Mouse (Mus musculus) spleen, adult 2 months (tissue): ENCODE results near the gene Gm20388. TPM values are rescaled to one million over a fixed set of nuclear protein-coding genes. Genes with fewer than 3 reads are reported as not detected.

ENCODE experiments used
- DNase-seq, 2 experiments: peaks; one replicate each; pipeline versions ENCODE4 v3.0.0 to v3.0.0-alpha.2; 2012 to 2021; ENCODE audit warnings: low spot score in 2 of 2, low read depth in 1 of 2
- H3K27ac ChIP-seq: fragments of 200-500 bp; 2 replicates; pipeline ENCODE4 v1.5.1; 2012; ENCODE audit warnings: low read length, inconsistent platforms; ENCODE audit not compliant: insufficient read depth
- H3K27me3 ChIP-seq: fragments of 200-500 bp; 2 replicates; pipeline ENCODE4 v1.6.1; 2012; ENCODE audit warnings: mild to moderate bottlenecking, moderate library complexity, low read length, inconsistent platforms; ENCODE audit not compliant: control insufficient read depth, insufficient read depth
- H3K36me3 ChIP-seq: fragments of 200-500 bp; 2 replicates; pipeline ENCODE4 v1.6.1; 2012; ENCODE audit warnings: mild to moderate bottlenecking, low read length, inconsistent platforms; ENCODE audit not compliant: control insufficient read depth, insufficient read depth
- H3K4me1 ChIP-seq: fragments of 200-500 bp; 2 replicates; pipeline ENCODE4 v1.6.1; 2011; ENCODE audit warnings: inconsistent platforms; ENCODE audit not compliant: control insufficient read depth, insufficient read depth, insufficient read length
- H3K4me3 ChIP-seq: fragments of 200-500 bp; 2 replicates; pipeline ENCODE4 v1.5.1; 2011; ENCODE audit warnings: mild to moderate bottlenecking, inconsistent platforms; ENCODE audit not compliant: insufficient read depth, insufficient read length; ENCODE audit errors: extremely low read depth
- CTCF ChIP-seq: fragments of 200-500 bp; IDR thresholded peaks from 2 replicates; pipeline ENCODE4 v1.5.1; 2011; ENCODE audit warnings: mild to moderate bottlenecking, inconsistent platforms; ENCODE audit not compliant: insufficient read depth, insufficient read length, insufficient replicate concordance; ENCODE audit errors: extremely low read depth
- POLR2A ChIP-seq: fragments of 200-500 bp; IDR thresholded peaks from 2 replicates; pipeline ENCODE4 v1.6.1; 2011; ENCODE audit warnings: low read depth, low read length, inconsistent platforms
- WGBS: fragments of 180-500 bp; shearing (Covaris S2); methylation state at CpG from one replicate; pipeline ENCODE4 v1.1.7; 2018; 5-methylcytosine and 5-hydroxymethylcytosine counted together
- polyA plus RNA-seq: library from polyadenylated mRNA; depleted of rRNA; stranded (reverse); fragments of >200 nt; gene quantifications from 2 replicates; pipeline ENCODE4 v1.2.3, GENCODE M21; 2012

Gene Gm20388
- polyA plus RNA-seq, 1 experiment = 26.1 TPM

DNA sequence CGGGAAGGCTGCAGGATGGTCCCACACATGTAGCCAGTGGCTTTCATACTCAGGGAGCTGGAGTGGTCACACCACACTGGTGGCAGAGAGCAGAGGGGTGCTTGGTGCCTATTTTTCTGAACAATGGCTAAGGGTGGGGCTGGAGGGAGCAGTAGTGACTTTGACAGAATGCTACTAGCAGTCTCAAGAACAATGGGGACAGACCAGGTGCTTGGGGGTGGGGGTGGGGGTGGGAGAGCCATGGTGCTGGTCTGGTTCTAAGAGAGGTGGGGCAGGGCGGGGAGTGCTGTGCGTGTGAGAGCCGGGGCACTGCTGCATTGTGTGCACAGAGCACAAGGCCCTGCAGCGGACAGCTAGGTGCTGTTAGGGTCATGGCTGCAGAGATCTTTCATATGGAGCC is 1971.3 kb downstream of the Gm20388 start:
- 96% methylated on average over 5 of the region's 5 CpGs for WGBS
- TF ChIP-seq POLR2A = no peak
- no peak for TF ChIP-seq CTCF
- H3K27ac ChIP-seq = no peak overlapping the region
- peaks cover 35% of the 10 kb centered on the region for H3K36me3 ChIP-seq
- H3K4me3 ChIP-seq = no peak overlapping the region
- H3K27me3 ChIP-seq = no peaks in the 10 kb centered on the region
- no peaks in the 10 kb centered on the region for H3K4me1 ChIP-seq
- DNase-seq = no peak

DNA sequence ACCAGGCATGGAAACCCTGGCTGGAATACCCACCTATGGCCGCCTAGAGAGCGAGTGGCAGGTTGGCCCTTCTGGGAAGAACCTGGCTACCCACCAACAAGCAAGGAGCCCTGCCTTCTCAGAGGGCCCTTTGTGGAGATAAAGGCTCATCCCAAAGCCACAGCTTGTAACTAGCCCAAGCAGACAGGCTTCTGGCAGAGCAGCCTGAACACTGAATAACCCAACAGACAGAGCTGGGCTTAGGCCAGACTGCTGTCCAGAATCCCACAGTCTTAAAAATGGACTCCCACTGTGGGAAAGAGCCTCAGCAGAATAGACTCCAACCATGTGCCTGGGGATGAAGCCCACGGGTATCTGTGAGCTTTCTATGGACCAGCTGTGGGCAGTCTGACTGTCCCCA is 1973.5 kb downstream of the Gm20388 start:
- Histone ChIP-seq H3K4me1 (no peaks in the 10 kb centered on the region), H3K36me3 (peaks cover 46% of the 10 kb centered on the region), H3K27ac (no peak overlapping the region), H3K4me3 (no peak overlapping the region), H3K27me3 (no peaks in the 10 kb centered on the region)
- no peak for DNase-seq
- 90% methylated on average over 3 of the region's 3 CpGs for WGBS
- no peak for TF ChIP-seq CTCF
- no peak for TF ChIP-seq POLR2A

DNA sequence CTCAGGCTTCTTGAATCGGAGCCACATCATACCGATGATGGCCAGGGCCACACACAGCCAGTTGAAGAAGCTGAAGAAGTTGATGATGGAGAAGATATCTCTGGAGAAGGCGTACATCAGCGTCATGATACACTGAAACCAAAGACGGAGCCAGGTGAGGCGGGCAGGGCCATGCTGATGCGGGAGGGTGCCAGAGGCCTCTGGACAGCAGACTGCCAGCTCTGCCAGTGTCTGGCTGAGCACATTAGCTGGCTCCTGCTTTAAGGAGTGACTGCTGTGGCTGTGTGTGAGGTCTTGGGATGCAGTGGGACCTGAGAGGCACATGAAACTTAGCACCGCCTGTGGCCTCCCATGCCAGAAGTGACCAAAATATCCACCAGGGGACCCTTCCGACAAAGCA is 1974.4 kb downstream of the Gm20388 start:
- TF ChIP-seq CTCF = no peak
- TF ChIP-seq POLR2A = no peak
- no peak overlapping the region for H3K4me3 ChIP-seq
- no peak overlapping the region for H3K27ac ChIP-seq
- DNase-seq = no peak
- 97% methylated on average over 9 of the region's 9 CpGs for WGBS
- H3K4me1 ChIP-seq = no peaks in the 10 kb centered on the region
- no peaks in the 10 kb centered on the region for H3K27me3 ChIP-seq
- H3K36me3 ChIP-seq = peaks cover 46% of the 10 kb centered on the region

DNA sequence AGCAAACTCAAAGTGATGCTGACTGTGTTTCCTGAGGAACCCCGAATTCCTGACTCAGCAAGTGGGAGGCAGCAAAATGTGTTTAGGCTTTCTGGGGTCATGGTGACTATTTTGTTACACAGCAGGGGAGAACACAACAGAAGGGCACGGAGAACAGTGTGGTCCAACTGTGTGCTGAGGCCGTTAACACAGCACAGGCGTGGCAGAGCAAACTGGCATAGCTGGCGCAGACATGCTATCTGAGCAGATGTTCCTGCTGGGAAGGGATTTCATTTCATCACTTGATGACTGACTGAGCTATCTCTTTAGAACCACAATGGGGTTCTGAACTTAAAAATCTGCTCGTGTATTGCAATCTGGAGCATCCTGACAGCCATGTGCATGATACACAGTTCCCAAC is 1974.8 kb downstream of the Gm20388 start:
- Histone ChIP-seq H3K36me3 (peaks cover 46% of the 10 kb centered on the region), H3K27me3 (no peaks in the 10 kb centered on the region), H3K4me3 (no peak overlapping the region), H3K4me1 (no peaks in the 10 kb centered on the region), H3K27ac (no peak overlapping the region)
- WGBS = 90% methylated on average over 6 of the region's 6 CpGs
- no peak for DNase-seq
- TF ChIP-seq CTCF = no peak
- no peak for TF ChIP-seq POLR2A

- WGBS = 87% methylated on average over 1 of the region's 1 CpGs
- Histone ChIP-seq H3K4me3 (no peak overlapping the region), H3K4me1 (no peaks in the 10 kb centered on the region), H3K27me3 (no peaks in the 10 kb centered on the region), H3K36me3 (peaks cover 41% of the 10 kb centered on the region), H3K27ac (no peak overlapping the region)
- DNase-seq = no peak
- TF ChIP-seq CTCF (no peak), POLR2A (no peak)
Measured at GRCm38 (mm10) chr8:121887547-121887946, 1976.9 kb downstream of the Gm20388 start.

DNA sequence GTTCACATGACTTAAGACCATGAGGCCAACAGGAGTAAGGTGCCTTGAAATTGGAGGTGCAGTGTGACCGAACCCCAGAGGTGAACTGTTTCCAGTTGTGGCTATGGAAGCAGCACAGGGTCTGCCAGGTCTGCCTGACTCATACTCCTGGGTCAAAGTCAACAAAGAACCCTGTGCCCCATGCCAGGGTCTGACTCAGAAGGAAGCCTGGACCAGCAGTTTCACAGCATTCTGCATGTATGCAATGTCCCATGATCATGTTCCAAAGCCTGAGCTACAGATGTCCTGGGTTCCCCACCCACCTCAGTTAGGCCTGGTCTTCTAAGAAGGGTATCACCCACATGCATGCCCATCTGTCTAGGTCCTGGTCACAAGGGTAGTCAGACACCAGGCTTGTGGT is 1978.7 kb downstream of the Gm20388 start:
- no peak for TF ChIP-seq POLR2A
- TF ChIP-seq CTCF = no peak
- peaks cover 33% of the 10 kb centered on the region for H3K36me3 ChIP-seq
- DNase-seq = no peak
- H3K4me1 ChIP-seq = no peaks in the 10 kb centered on the region
- no peak overlapping the region for H3K27ac ChIP-seq
- no peaks in the 10 kb centered on the region for H3K27me3 ChIP-seq
- H3K4me3 ChIP-seq = no peak overlapping the region
- WGBS = 96% methylated on average over 1 of the region's 1 CpGs

- WGBS = 93% methylated on average over 15 of the region's 15 CpGs
- H3K36me3 ChIP-seq = peaks cover 27% of the 10 kb centered on the region
- H3K4me3 ChIP-seq = no peak overlapping the region
- no peak for TF ChIP-seq CTCF
- no peak for TF ChIP-seq POLR2A
- DNase-seq = no peak
- H3K4me1 ChIP-seq = no peaks in the 10 kb centered on the region
- no peaks in the 10 kb centered on the region for H3K27me3 ChIP-seq
- no peak overlapping the region for H3K27ac ChIP-seq
Measured at GRCm38 (mm10) chr8:121889810-121890785, 1979.5 kb downstream of the Gm20388 start.
